Mouse (Mus musculus): ENCODE data around the gene Rbm48. TPM values are rescaled to one million over a fixed set of nuclear protein-coding genes. Genes with fewer than 3 reads are reported as not detected.

The Rbm48 gene
- total RNA-seq (2023) = 10 to 100 TPM; 18.1 to 18.9 TPM

GRCm38 (mm10) chr5:3596399-3596766 lies at the start of gene Rbm48:
TSS of gene Rbm48 (minus strand) at chr5:3596585.

GRCm38 (mm10) chr5:3595693-3596398 lies 539 bp downstream of the Rbm48 start, which contains the start of gene Pex1:
TSS of gene Pex1 (plus strand) at chr5:3596066.

GRCm38 (mm10) chr5:3571266-3571665 lies 25.1 kb downstream of the Rbm48 start, which contains the start of gene 1700109H08Rik:
TSS of gene 1700109H08Rik (plus strand) at chr5:3571566.

GRCm38 (mm10) chr5:3543629-3544479 lies 52.5 kb downstream of the Rbm48 start, which contains the start of gene Fam133b:
TSS of gene Fam133b (plus strand) at chr5:3543833.

Other genes with a start within 250 kb of the Rbm48 start
- gene Fam133b, start 52.8 kb downstream of the Rbm48 start, total RNA-seq (2023) = 10 to 100 TPM; 37.0 to 42.7 TPM
- 1 to 10 TPM; 5.5 to 9.5 TPM for gene 1700109H08Rik, start 25.0 kb downstream of the Rbm48 start, total RNA-seq (2023)
- gene Pex1, start 519 bp downstream of the Rbm48 start, total RNA-seq (2023) = 10 to 100 TPM; 10.2 to 13.5 TPM
- not detected for gene Tmbim7, start 54.6 kb upstream of the Rbm48 start, total RNA-seq (2023)
- gene Gatad1, start 60.6 kb upstream of the Rbm48 start, total RNA-seq (2023) = 10 to 100 TPM; 52.7 to 69.3 TPM
- gene Ankib1, start 206.3 kb upstream of the Rbm48 start, total RNA-seq (2023) = 10 to 100 TPM; 21.9 to 24.1 TPM
- gene Krit1, start 206.6 kb upstream of the Rbm48 start, total RNA-seq (2023) = 10 to 100 TPM; 34.4 to 40.3 TPM
- gene Lrrd1, start 248.6 kb upstream of the Rbm48 start, total RNA-seq (2023) = under 1 TPM in 1 of 2 experiments, not detected in 1; 0.11 TPM

All from neutrophil, adult 59 days (primary cell).